Mouse (Mus musculus): ENCODE results near the gene Wnk2.

DNA sequence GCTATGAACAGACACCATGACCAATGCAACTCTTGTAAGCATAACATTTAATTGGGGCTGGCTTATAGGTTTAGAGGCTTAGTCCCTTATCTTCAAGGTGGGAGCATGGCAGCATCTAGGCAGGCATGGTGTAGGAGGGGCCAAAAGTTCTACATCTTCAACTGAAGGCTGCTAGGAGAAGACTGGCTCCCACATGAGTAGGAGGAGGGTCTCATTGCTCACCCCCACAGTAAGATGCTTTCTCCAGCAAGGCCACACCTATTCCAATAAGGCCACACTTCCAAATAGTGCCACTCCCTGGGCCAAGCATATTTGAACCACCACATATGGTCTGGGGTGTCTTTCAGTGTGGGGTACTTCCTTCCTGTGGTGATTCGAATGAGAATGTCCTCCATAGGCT, 130.4 kb downstream of the Wnk2 start:
- TF ChIP-seq POLR2A (IDR thresholded peaks at IDR 0.05; ENCODE audit: low read depth, low read length) (no peak), CTCF (IDR thresholded peaks at IDR 0.05; ENCODE audit: borderline replicate concordance, insufficient read depth, low read length) (no peak)

Measured in embryonic fibroblast, embryonic 13.5 days (primary cell).